Mouse (Mus musculus) adrenal gland, postnatal 4 days (tissue): Measurements from ENCODE around the gene Abraxas1. TPM values are rescaled to one million over a fixed set of nuclear protein-coding genes. Genes with fewer than 3 reads are reported as not detected.

Experiments
- total RNA-seq, 2 experiments: library from RNA; stranded (reverse); gene quantifications; 2 replicates each; pipeline ENCODE4 v1.2.3; 2021

The Abraxas1 gene
- total RNA-seq, 2 experiments from 2014 or later, result 23.4 to 24.7 TPM

Other genes with a start within 250 kb of the Abraxas1 start
- gene Plac8, start 248.7 kb downstream of the Abraxas1 start, total RNA-seq, result 10 to 100 TPM; 16.7 to 21.5 TPM
- 10 to 100 TPM; 56.4 to 57.1 TPM for gene Coq2, start 145.8 kb downstream of the Abraxas1 start, total RNA-seq
- 1 to 10 TPM; 2.0 to 2.3 TPM for gene Hpse, start 101.2 kb downstream of the Abraxas1 start, total RNA-seq
- gene Helq, start 22.4 kb downstream of the Abraxas1 start, total RNA-seq, result 10 to 100 TPM; 16.0 to 16.1 TPM
- 100 to 1,000 TPM; 116 to 122 TPM for gene Mrps18c, start 22.3 kb downstream of the Abraxas1 start, total RNA-seq
- gene Gpat3, start 24.7 kb upstream of the Abraxas1 start, total RNA-seq, result 1 to 10 TPM; 6.8 to 7.3 TPM